Mouse (Mus musculus) gonadal fat pad, adult 2 months (tissue): ENCODE results near the gene Bcap29. TPM values are rescaled to one million over a fixed set of nuclear protein-coding genes. Genes with fewer than 3 reads are reported as not detected.
"Not testable (repeated sequence)": the region's sequence is repeated elsewhere in the genome, so short reads cannot be mapped to it uniquely, and the experiment has no call there.

Experiments used
- DNase-seq: peaks from one replicate; pipeline ENCODE4 v3.0.0-alpha.2; 2012; ENCODE audit warnings: low read depth
- polyA plus RNA-seq: library from polyadenylated mRNA; depleted of rRNA; stranded (reverse); fragments of >200 nt; gene quantifications from 2 replicates; pipeline ENCODE4 v1.2.3, GENCODE M21; 2012; rRNA removed

Bcap29 gene
- 3.9 and 4.3 TPM in 2 replicates for polyA plus RNA-seq

DNA sequence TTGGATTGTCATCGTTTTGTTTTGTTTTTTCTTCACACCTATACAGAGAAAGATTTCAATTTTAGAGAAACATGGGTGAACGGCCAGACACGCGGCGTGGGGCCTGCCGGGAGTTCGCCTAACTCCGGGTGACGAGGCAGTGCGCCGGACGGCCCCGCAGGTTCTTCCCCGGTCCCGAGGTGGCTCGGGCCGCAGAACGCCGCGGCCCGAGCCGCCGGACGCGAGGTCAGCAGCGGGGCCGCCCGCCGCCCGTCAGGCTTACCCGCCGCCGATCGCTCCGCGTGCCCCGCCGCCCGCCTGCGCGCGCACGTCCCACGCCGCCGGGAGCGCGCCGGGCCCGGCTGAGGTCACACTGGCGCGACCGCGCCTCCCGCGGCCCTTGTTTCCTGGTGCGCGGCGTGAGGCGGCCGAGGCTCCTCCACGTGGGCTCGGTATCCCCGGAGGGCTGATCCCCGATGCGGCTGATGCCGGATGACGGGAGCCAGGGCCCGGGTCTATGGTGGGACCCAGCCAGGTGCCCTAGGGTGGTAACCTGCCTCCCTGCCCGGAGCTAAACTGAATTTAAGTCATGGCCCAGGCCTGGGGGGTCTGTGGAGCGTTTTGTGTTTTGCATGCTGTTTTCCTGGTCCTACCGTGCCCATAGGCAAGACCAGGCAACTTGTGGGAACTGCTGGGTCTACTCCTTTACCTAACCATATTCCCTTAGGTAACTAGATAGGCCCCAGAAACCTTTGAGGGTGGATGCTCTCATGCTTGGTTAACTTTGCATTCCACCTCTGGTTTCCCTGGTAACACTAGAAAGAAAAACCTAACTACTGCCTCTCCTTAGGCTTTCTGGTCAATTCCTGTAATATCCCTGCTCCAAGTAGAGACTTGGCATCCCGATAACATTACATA, at the start of gene Bcap29:
TSS of gene Bcap29 (minus strand) at position 316 of the 897 bp plus-strand sequence.
- DNase-seq = no peak

DNA sequence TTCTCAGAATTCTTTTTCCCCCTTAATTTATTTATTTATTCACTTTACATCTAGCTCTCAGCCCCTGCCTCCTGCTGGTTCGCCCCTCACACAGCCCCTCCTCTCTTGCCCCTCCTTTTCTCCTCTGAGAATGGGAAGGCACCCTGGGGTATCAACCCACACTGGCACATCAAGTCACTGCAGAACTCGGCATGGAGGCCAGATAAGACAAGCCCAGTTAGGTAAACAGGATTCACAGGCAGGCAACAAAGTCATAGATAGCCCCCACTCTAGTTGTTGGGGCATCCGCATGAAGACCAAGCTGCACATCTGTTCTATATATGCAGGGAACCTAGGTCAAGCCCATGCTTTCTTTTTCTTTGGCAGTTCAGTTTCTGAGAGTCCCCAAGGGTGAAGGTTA, 32.7 kb upstream of the Bcap29 start:
- no peak for DNase-seq

DNA sequence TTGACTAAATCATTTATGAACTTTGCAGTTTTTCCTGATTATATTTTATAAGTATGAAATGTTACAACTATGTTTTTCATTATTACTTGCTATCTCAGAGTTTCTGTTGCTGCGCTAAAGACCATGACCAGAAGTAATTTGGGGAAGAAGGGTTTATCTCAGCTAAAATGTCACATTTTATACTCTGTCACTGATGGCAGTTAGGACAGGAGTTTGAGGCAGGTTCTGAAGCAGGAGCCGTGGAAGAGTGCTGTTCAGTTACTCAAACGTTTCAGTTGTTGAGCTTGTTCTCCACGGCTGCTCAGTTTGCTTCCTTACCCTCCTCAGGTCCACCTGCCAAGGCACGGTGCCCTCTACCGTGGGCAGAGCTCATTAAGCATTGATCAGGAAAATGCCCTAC, 31.5 kb upstream of the Bcap29 start:
- DNase-seq = no peak

DNA sequence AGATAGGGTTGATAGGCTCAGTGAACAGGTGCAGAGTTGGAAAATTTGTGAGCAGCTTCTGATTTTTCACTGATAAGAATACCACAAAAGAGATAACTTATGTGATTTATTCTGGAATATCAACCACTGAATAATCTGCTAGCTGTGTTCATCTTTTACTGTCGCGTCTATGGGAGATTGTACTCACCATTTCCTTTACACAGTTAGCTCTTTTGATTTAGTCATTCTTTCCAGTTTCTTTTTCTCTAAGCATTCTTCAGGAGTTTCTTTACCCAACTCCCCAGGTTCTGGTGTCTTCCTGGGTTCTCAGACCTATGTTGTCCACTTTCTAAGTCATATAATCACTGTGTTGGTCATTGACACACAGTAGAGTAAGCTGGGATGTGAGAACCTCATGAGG, 22.4 kb upstream of the Bcap29 start:
- DNase-seq = no peak

DNA sequence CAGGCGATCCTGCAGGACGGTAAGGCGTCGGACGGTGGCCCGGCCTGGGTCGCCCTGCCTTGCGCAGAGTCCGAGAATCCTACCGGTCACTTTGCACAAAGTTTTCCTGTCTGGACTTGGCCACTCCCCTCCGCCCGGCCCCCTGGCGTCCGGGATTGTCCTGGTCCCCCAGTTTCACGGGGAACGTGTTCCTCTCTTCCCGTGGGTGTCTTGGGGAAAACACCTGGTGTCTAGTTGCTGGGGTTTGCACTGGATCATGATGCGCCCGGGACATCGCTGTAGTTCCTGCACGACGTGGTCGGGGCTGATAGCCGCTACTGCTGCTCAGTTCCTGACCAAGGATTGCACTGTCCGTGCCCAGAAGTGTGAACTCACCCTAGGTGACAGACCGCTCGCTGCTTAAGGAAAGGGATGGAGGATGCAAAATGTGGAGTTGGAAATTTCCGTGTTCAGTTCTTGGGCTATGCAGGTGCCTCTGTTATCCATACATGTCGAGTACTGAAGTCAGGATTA, 20.6 kb upstream of the Bcap29 start:
- no peak for DNase-seq

DNA sequence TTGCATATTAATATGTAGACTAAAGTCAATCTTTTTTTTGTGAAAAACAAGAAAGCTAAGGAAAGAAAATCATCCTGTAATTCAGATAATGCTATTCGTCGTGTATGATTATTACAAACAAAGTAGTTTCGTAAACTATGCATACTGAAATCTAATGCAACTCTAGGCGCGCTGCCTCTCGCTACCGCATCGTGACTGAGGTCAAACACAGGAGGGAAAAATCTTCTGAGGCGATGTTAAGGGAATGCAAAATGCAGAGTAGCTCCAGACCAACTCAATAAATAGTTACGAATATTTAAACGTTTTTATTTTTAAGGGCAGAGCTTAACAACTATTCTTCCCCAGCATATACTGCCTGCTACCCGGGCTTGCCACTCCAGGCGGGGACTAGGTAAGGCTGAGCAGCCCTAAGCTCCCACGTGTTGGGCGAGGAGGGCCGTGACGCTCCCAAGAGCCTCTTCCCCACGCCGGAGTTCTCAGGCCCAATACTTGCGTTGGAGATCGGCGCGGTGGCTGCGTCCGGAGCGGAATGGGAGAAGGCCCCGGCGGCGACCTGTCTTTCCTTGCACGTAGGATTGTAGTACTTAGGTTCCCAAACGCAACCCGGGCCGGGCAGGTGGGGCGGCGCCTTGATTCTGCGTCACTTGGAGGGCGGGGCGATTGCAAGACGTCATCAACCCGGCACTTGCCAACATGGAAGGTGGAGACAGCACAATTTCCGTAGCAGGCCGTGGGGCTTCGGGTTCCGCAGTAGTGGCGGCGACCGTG, 19.9 kb upstream of the Bcap29 start, which contains the start of the genes Dus4l and Cog5:
TSS of gene Dus4l (minus strand) at position 630 of the 768 bp plus-strand sequence.
TSS of gene Cog5 (plus strand) at position 673 of the 768 bp plus-strand sequence.
- no peak for DNase-seq

DNA sequence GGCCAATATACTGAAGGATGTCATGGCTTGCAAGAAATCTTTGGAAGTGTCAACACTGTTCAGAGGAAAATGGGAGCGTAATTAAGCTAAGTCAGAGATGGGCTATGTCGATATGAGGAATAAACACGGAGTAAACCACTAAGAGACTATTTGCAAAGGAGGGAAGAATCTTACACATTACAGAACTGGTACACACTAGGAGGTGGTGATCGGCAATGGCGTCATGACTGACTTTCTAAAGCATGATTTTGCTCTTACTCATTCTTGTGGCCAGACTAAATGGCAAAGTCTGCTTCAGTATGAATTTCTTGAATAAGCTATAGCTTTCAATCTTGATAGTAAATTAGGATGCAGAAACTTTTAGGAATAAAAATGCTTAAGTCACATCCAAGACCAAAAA, 19.2 kb upstream of the Bcap29 start:
- DNase-seq = no peak

DNA sequence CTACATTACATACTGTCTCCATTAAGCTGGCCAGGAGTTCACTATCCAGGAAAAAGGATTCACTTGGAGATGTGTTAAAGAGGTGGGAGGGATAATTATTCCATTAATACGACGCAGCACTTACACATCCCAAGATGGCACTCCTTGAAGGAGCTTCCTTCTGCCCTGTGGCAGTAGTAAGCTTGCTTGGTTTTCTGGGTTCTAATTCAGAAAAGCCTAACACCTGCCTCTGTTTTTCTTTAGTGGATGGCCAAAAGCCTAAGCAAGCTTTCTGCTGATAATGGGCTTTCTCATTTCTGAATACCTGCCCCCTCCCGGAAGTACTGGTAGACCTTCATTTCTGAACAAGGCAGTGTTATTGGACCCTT, 766 bp upstream of the Bcap29 start:
- no peak for DNase-seq

DNA sequence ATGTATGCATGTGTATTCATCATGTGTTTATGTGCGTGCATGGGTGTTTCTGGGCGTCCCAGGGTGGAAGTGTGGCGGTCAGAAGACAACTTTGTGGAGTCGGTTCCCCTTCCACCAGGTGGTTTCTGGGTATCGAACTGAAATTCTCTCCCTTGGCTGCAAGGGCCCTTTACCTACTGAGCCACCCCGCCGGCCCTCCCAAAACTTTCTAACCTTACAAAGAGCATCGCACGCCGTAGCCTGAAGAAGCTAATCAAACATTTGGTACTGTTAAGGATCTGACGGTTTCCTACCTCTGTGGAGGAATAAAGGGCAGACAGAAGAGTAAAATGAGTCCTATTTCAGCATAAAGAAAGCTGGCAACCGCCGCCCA, 502 bp downstream of the Bcap29 start:
- no peak for DNase-seq

DNA sequence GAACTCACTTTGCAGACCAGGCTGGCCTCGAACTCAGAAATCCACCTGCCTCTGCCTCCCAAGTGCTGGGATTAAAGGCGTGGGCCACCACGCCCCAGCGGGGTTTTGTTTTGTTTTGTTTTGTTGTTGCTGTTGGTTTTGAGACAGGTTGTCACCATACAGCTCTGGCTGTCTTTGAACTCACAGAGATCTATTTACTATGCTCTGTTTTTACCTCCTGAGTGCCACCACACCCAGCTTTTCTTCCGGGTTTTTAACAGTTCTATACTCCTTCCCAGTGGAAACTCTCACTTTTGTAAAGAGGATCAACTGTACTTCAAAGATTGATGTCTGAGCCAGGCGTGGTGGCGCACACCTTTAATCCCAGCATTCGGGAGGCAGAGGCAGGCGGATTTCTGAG, 6.1 kb downstream of the Bcap29 start:
- not testable (repeated sequence) for DNase-seq

DNA sequence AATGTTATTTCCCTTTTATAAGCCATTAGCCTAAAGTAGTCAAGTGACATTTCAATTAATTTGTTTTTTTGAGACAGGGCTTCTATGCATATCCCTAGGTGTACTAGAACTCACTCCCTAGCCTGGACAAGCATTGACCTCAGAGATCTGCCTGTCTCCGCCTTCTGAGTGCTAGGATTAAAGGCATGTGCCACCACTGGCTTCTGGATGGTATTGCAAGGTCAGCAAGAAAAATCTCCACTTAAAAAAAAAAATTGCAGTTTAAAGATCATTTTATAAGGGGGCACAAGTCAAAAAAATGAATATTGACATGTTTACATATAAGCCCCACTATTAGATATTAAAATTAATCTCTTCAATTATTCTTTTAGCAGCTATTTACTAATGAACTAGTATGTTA, 9.4 kb downstream of the Bcap29 start:
- no peak for DNase-seq

DNA sequence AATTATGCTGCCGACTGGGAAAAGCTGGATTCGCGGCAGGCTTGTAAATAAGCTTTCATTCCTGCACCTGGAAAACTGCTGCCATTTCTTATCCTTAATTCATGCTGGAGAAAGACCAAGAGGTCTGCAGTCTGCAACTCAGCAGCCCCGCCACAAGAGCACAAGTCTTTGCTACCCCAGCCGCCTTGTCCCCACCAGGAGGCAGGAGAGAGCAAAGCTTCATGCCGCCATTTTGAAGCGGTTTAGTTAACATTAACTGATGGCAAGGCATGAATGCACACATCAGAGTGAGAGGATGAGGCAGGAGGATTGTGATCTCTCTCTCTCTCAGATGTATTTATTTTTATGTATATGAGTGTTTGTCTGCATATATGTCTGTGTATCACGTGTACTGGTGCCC, 14.4 kb downstream of the Bcap29 start:
- DNase-seq = no peak

DNA sequence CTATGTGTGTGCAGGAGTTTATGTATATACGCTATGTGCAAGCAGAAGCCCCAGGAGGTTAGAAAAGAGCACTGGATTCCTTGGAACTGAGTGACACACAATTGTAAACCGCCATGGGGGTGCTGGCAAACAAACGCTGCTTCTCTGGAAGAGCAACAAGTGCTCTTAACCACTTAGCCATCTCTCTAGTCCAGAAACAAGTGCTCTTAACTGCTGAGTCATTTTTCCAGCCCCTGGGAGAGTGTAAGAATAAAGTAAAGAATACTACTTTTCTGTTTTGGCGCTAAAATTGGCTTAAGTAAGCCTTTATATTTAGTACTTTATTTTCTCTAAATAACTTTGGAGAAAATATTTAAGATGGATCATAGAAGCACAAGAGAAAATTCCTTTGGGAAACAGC, 21.1 kb downstream of the Bcap29 start:
- no peak for DNase-seq

DNA sequence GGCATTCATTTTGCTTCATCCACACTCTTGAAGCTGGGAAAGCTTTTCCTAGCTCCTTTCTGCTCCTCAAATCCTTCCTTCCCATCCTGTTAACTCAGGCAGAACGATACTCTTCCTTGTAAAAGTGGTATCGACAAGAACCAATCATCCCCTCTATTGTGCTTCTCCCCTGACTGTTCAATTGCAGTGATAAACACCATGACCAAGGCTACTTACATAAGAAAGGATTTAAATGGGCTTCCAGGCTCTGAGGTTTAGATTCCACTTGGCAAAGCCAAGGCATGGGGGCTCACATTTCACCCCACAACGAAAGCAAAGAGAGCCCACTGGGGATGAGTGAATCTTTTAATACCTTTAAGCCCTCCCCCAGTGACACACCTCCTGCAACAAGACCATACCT, 26.3 kb downstream of the Bcap29 start:
- DNase-seq = no peak

DNA sequence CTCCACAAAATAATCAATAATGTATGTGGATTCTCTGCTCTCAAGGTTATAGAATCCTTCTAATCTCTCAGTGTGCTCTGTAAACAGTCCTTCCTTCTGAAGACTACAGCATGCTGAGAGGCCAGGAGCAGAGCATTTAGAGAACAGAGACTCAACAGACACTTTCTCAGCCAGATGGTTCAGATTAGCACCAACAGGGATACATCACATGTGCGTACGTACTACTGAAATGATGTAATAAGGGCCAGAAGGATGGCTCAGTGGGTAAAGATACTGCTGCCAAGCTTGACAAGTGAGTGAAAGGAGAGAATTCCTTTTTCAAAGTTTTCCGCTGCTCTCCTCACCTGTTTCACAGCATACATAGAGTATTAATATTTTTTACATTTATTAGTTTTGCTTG, 29.6 kb downstream of the Bcap29 start:
- DNase-seq = no peak

DNA sequence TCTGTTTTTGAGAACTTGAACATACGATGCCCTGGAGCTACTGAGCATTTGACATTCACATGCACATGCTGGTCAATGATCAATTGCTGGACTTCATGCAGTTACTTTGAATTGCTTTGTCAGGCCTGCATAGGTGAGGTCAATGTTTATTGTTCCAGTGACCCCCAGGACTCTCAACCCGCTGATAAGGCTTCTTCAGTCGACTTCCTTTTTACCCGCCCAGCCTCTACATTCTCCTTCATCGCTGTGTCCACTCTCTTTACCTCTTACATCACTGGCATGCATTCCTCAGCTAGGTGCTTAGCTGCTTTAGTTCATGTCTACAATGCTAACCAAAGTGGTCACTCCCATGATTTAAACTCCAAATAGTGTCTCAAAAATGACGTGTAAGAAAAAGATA, 30.9 kb downstream of the Bcap29 start:
- DNase-seq = no peak

DNA sequence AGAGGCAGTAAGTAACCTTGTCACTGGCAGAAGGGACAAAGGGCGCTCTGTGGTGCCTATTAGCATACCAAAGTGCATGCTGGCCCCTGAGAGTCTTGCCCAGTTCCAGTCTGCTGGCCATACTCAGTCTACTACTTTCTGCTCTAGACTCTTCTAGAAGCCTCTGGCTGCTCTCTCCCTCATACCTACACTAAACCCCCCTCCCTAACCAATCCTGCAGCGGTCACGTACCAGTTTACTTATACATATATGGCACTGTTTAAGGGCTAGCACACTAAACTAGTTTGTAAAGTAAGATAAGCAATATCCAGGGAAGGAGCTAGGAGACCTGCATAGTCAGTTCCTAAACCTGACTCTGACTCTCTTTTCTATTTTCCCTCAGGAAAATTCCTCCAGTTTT, 40.2 kb downstream of the Bcap29 start:
- no peak for DNase-seq

DNA sequence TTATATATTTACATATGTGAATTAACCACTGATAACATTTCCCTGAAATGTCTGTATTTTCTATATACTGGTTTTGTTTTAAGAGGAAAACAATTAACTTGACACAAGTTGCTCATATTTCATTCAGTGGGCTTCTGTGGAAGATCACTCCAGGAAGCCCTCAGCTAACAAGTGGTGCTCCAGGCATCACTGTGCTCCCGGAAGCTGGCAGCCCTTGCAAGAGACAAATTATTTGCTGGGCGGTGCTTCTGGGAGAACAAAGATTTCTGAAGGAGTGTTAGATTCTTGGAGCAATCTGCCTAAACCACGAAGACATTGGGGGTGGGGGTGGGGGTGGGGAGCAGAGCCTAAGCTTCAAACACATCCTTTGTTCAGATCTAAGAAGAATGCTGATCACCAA, 42.4 kb downstream of the Bcap29 start:
- DNase-seq = no peak

DNA sequence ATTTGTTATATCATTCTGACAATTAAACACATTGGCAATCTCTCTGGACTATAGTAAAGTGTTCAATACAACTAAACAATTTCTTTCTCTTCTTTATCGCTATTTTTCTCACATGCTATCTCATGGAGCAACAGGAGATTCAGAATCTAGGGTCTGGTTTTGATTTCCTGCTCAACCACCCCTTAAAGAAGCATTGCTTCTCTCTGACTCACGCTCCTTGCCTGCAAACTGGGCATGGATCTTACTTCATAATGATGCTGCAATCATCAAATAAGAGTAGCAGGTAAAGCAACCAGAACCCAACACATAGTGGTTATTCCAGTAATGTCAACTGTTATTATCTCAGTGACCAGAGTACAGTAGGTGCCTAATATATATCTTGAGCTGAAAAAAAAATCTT, 50.7 kb downstream of the Bcap29 start:
- DNase-seq = no peak

DNA sequence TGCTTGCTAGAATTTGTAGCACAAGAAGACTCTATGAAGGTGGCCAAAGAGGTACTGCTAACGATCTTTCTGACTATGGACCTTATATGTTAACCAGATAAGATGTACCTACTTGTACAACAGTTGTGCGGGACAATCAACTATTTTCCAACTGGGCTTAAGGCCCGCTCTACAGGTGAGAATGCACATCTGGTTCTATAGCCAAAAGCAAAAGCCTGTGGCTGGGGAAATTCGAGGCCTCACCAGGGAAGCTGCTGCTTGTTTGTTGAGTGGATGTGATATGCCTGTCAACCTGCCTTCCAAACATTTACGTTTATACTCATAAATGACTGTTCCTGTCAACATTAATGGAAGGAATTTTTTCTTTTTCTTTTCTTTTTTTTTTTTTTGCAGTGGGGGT, 52.4 kb downstream of the Bcap29 start:
- DNase-seq = no peak

DNA sequence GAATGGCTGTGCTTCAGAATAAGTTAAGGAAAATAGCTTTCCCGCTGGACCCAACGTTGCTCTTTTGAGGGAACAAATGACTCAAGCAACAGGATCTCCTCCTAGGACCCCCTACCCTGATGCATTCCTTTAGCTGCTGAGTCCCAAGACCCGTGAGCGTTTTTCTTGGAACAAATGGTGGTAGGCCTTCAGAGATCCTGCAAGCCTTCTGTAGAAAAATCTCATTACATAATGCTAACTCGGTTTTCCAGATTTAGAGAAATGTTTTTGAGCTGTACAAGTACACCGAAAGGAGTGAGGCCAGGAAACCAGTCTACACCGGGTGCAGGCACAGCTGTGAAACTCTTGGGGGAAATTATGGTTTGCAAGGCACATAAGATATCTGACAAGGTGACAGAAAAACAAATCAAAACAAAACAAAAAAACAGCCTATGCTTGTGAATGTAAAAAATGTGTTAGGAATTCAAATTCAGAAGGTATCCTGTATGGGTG, 53.1 kb downstream of the Bcap29 start:
- no peak for DNase-seq

DNA sequence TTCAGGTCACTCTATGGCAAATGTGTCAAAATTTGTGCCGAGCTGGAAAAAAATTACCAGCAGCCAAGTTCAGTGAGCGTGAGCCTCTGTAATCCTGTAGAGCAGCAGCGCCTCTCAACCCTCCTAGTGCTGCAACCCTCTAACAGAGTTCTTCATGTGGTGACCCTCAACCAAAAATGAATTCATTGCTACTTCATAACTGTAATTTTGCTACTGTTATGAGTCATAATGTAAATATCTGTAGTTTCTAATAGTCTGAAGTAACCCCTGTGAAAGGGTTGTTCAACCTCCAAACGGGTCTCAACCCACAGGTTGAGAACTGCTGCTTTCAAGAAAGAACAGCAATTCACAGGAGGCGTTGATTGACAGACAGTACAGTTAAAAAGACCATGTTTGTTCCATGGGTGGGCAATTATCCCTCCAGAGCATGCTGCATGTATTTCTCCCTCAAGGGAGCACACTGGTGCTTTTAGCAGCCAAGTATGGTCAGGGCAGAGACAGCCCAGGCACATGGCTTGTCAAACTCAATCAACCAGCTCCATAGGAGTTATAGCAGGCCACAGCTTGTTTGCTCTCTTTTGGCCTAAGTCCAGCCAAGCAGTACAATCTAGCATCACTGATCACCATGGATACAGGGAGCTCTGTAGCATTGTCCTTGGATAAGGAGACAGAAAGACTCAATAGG, 53.7 kb downstream of the Bcap29 start:
- DNase-seq = no peak
